Mouse (Mus musculus): ENCODE data around the gene 2810021J22Rik. TPM values are rescaled to one million over a fixed set of nuclear protein-coding genes. Genes with fewer than 3 reads are reported as not detected.

2810021J22Rik gene
- polyA plus RNA-seq, 1 experiment from 2014 or later: 10.3 TPM

GRCm38 (mm10) chr11:58890511-58890910, 23.5 kb downstream of the 2810021J22Rik start:
- ATAC-seq (ENCODE audit: insufficient number of reproducible peaks, insufficient read depth, low FRiP score, low TSS enrichment, low read depth): no peak
- H3K27ac ChIP-seq: no peak overlapping the region
- H3K4me3 ChIP-seq: no peak overlapping the region
- no peak overlapping the region for H3K9ac ChIP-seq
- H3K4me2 ChIP-seq: no peak overlapping the region
- 91% methylated on average over 10 of the region's 10 CpGs for WGBS
- no peaks in the 10 kb centered on the region for H3K27me3 ChIP-seq
- H3K36me3 ChIP-seq: peaks cover 63% of the 10 kb centered on the region
- no peaks in the 10 kb centered on the region for H3K9me3 ChIP-seq
- no peaks in the 10 kb centered on the region for H3K4me1 ChIP-seq

- no peak for ATAC-seq (ENCODE audit: insufficient number of reproducible peaks, insufficient read depth, low FRiP score, low TSS enrichment, low read depth)
- H3K36me3 ChIP-seq: peaks cover 75% of the 10 kb centered on the region
- 68% methylated on average over 6 of the region's 6 CpGs for WGBS
Observed at GRCm38 (mm10) chr11:58894456-58894855, 27.4 kb downstream of the 2810021J22Rik start.

GRCm38 (mm10) chr11:58897485-58897884, 30.5 kb downstream of the 2810021J22Rik start:
- H3K9ac ChIP-seq: no peak overlapping the region
- no peaks in the 10 kb centered on the region for H3K27me3 ChIP-seq
- H3K4me3 ChIP-seq: no peak overlapping the region
- H3K36me3 ChIP-seq: peaks cover 72% of the 10 kb centered on the region
- ATAC-seq (ENCODE audit: insufficient number of reproducible peaks, insufficient read depth, low FRiP score, low TSS enrichment, low read depth): no peak
- 86% methylated on average over 6 of the region's 6 CpGs for WGBS
- H3K4me2 ChIP-seq: no peak overlapping the region
- H3K27ac ChIP-seq: no peak overlapping the region
- no peaks in the 10 kb centered on the region for H3K9me3 ChIP-seq
- H3K4me1 ChIP-seq: peaks cover 3% of the 10 kb centered on the region; the same call in 1 of the 2 replicates

More at GRCm38 (mm10) chr11:58894456-58894855, 27.4 kb downstream of the 2810021J22Rik start:
- Histone ChIP-seq H3K4me1 (no peaks in the 10 kb centered on the region), H3K4me2 (no peak overlapping the region), H3K9ac (no peak overlapping the region), H3K27me3 (no peaks in the 10 kb centered on the region), H3K4me3 (no peak overlapping the region), H3K27ac (no peak overlapping the region), H3K9me3 (no peaks in the 10 kb centered on the region)

GRCm38 (mm10) chr11:58901080-58901479, 34.1 kb downstream of the 2810021J22Rik start:
- no peak overlapping the region for H3K27ac ChIP-seq
- no peaks in the 10 kb centered on the region for H3K27me3 ChIP-seq
- peaks cover 45% of the 10 kb centered on the region for H3K36me3 ChIP-seq
- H3K9me3 ChIP-seq: no peaks in the 10 kb centered on the region
- H3K9ac ChIP-seq: no peak overlapping the region
- no peak for ATAC-seq (ENCODE audit: insufficient number of reproducible peaks, insufficient read depth, low FRiP score, low TSS enrichment, low read depth)
- peaks cover 12% of the 10 kb centered on the region for H3K4me1 ChIP-seq
- no peak overlapping the region for H3K4me3 ChIP-seq
- no peak overlapping the region for H3K4me2 ChIP-seq

- peak within 1 kb of the TSS; percentile 82 for H3K27ac ChIP-seq
- ATAC-seq (ENCODE audit: insufficient number of reproducible peaks, insufficient read depth, low FRiP score, low TSS enrichment, low read depth): peak; percentile 96
- no peaks in the 10 kb centered on the region for H3K27me3 ChIP-seq
- H3K4me3 ChIP-seq: peak within 1 kb of the TSS; percentile 84
- peaks cover 12% of the 10 kb centered on the region for H3K4me1 ChIP-seq
- 0% methylated on average over 40 of the region's 40 CpGs for WGBS
- H3K9me3 ChIP-seq: no peaks in the 10 kb centered on the region
- H3K36me3 ChIP-seq: peaks cover 31% of the 10 kb centered on the region
- peak within 1 kb of the TSS; percentile 82 for H3K4me2 ChIP-seq
- peak within 1 kb of the TSS; percentile 92 for H3K9ac ChIP-seq
Observed at GRCm38 (mm10) chr11:58903511-58904409, 36.7 kb downstream of the 2810021J22Rik start, which contains the start of gene Zfp39. Gene Zfp39 (minus strand): TSS chr11:58904225.

GRCm38 (mm10) chr11:58904410-58904718, 37.3 kb downstream of the 2810021J22Rik start:
- Histone ChIP-seq H3K4me1 (peaks cover 12% of the 10 kb centered on the region), H3K27ac (peak overlapping the region; percentile 68; the same call in 1 of the 2 replicates), H3K9ac (peak overlapping the region; percentile 92), H3K4me2 (peak overlapping the region; percentile 82), H3K9me3 (no peaks in the 10 kb centered on the region), H3K4me3 (peak overlapping the region; percentile 84), H3K36me3 (peaks cover 25% of the 10 kb centered on the region), H3K27me3 (no peaks in the 10 kb centered on the region)
- no peak for ATAC-seq (ENCODE audit: insufficient number of reproducible peaks, insufficient read depth, low FRiP score, low TSS enrichment, low read depth)
- 2% methylated on average over 8 of the region's 8 CpGs for WGBS

GRCm38 (mm10) chr11:58904838-58905237, 37.8 kb downstream of the 2810021J22Rik start:
- no peak overlapping the region for H3K27ac ChIP-seq
- no peak overlapping the region for H3K4me3 ChIP-seq
- H3K27me3 ChIP-seq: no peaks in the 10 kb centered on the region
- H3K4me2 ChIP-seq: 0 out of 2 replicates have a peak overlapping the region, but pooled peaks have one; percentile 82
- H3K36me3 ChIP-seq: peaks cover 23% of the 10 kb centered on the region
- 50% methylated on average over 6 of the region's 6 CpGs for WGBS
- H3K4me1 ChIP-seq: peaks cover 12% of the 10 kb centered on the region
- no peak for ATAC-seq (ENCODE audit: insufficient number of reproducible peaks, insufficient read depth, low FRiP score, low TSS enrichment, low read depth)
- no peaks in the 10 kb centered on the region for H3K9me3 ChIP-seq
- no peak overlapping the region for H3K9ac ChIP-seq

- H3K4me3 ChIP-seq: no peak overlapping the region
- H3K36me3 ChIP-seq: no peaks in the 10 kb centered on the region
- 0 out of 2 replicates have a peak overlapping the region, but pooled peaks have one; percentile 71 for H3K4me2 ChIP-seq
- no peak overlapping the region; the same call in 1 of the 2 replicates for H3K9ac ChIP-seq
- no peak overlapping the region for H3K27ac ChIP-seq
- no peak for ATAC-seq (ENCODE audit: insufficient number of reproducible peaks, insufficient read depth, low FRiP score, low TSS enrichment, low read depth)
- no peaks in the 10 kb centered on the region for H3K9me3 ChIP-seq
- WGBS: 78% methylated on average over 1 of the region's 1 CpGs
- peaks cover 5% of the 10 kb centered on the region; the same call in 1 of the 2 replicates for H3K4me1 ChIP-seq
- no peaks in the 10 kb centered on the region for H3K27me3 ChIP-seq
Observed at GRCm38 (mm10) chr11:58913776-58914175, 46.8 kb downstream of the 2810021J22Rik start.

GRCm38 (mm10) chr11:58914461-58915028, 47.5 kb downstream of the 2810021J22Rik start:
- Histone ChIP-seq H3K4me3 (peak overlapping the region; percentile 43), H3K27ac (no peak overlapping the region; the same call in 1 of the 2 replicates), H3K9ac (peak overlapping the region; percentile 65), H3K4me1 (peaks cover 5% of the 10 kb centered on the region; the same call in 1 of the 2 replicates), H3K27me3 (no peaks in the 10 kb centered on the region), H3K4me2 (peak overlapping the region; percentile 71), H3K36me3 (no peaks in the 10 kb centered on the region), H3K9me3 (no peaks in the 10 kb centered on the region)
- ATAC-seq (ENCODE audit: insufficient number of reproducible peaks, insufficient read depth, low FRiP score, low TSS enrichment, low read depth): no peak
- WGBS: 17% methylated on average over 17 of the region's 17 CpGs

- peaks cover 5% of the 10 kb centered on the region; the same call in 1 of the 2 replicates for H3K4me1 ChIP-seq
- no peak overlapping the region for H3K4me2 ChIP-seq
- no peak overlapping the region for H3K4me3 ChIP-seq
- no peaks in the 10 kb centered on the region for H3K27me3 ChIP-seq
- H3K9me3 ChIP-seq: no peaks in the 10 kb centered on the region
- no peak overlapping the region for H3K9ac ChIP-seq
- H3K36me3 ChIP-seq: no peaks in the 10 kb centered on the region
- no peak for ATAC-seq (ENCODE audit: insufficient number of reproducible peaks, insufficient read depth, low FRiP score, low TSS enrichment, low read depth)
- no peak overlapping the region for H3K27ac ChIP-seq
- 56% methylated on average over 14 of the region's 14 CpGs for WGBS
Observed at GRCm38 (mm10) chr11:58916879-58917744, 50.1 kb downstream of the 2810021J22Rik start.

- Histone ChIP-seq H3K4me3 (no peak within 1 kb of the TSS), H3K9ac (no peak within 1 kb of the TSS), H3K27ac (no peak within 1 kb of the TSS), H3K36me3 (no peaks in the 10 kb centered on the region), H3K4me1 (peaks cover 5% of the 10 kb centered on the region; the same call in 1 of the 2 replicates), H3K4me2 (no peak within 1 kb of the TSS), H3K9me3 (no peaks in the 10 kb centered on the region), H3K27me3 (no peaks in the 10 kb centered on the region)
- WGBS: 74% methylated on average over 12 of the region's 12 CpGs
- no peak for ATAC-seq (ENCODE audit: insufficient number of reproducible peaks, insufficient read depth, low FRiP score, low TSS enrichment, low read depth)
Observed at GRCm38 (mm10) chr11:58917745-58918366, 50.8 kb downstream of the 2810021J22Rik start, which contains the start of gene Btnl10. Gene Btnl10 (plus strand): TSS chr11:58917908.
